Mouse (Mus musculus) megakaryocyte progenitor cell, adult 5-6 weeks (primary cell): ENCODE data around the gene Slc25a12. TPM values are rescaled to one million over a fixed set of nuclear protein-coding genes. Genes with fewer than 3 reads are reported as not detected.

Experiments used
- ATAC-seq: replicated peaks from 2 replicates; pipeline ENCODE4 v1.8.0; 2016; ENCODE audit warnings: mild to moderate bottlenecking, moderate TSS enrichment, inconsistent platforms; ENCODE audit not compliant: poor library complexity
- total RNA-seq, 2 experiments: library from RNA; stranded (forward) in 1 of 2; stranded (reverse) in 1 of 2; fragments of 157-497, 149-512 nt in 1 of 2; fragments of 200-1000 nt in 1 of 2; gene quantifications; 2 replicates each; pipeline versions ENCODE4 v1.2.3 to v1.2.4; 2015 to 2017

Slc25a12 gene
- total RNA-seq, 2 experiments from 2014 or later: 73.0 to 79.2 TPM

DNA sequence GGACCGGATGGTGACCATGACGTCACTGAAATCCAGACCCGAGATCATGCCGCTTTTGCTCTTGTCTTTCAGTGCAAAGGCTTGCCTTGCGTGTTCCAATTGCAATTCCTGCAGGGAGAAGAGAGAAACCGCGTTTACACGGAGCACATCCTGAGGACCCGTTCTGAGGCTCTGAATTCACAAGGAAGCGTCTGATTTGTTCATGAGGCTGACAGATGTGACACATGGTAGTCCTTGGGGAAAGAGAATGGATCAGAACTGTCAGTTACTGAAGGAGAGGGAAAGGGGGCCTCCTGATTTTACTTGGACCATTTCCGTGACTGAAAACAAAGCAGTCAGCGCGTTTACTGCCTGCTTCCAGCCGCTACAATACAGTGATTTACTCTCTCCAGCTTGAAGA lies 52.5 kb downstream of the Slc25a12 start:
- no peak for ATAC-seq

DNA sequence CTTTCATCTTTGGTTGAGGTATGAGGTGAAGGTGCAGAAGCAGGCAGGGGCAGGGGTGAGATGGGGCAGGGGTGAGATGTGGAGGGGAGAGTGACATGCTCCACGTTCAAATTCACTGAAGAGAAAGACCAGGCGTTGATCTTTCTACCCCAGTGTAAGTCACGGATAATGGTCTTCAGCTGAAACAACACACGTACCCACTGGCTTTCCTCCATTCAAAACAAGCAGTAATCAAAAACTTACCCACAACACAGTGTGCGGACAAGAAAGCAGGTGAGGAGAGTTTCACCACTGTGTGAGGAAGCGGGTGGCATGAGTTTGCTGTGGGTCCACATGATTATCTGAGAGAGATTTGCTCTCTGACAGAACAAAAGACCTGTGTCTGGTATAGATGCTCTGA lies 53.5 kb downstream of the Slc25a12 start:
- ATAC-seq: no peak

DNA sequence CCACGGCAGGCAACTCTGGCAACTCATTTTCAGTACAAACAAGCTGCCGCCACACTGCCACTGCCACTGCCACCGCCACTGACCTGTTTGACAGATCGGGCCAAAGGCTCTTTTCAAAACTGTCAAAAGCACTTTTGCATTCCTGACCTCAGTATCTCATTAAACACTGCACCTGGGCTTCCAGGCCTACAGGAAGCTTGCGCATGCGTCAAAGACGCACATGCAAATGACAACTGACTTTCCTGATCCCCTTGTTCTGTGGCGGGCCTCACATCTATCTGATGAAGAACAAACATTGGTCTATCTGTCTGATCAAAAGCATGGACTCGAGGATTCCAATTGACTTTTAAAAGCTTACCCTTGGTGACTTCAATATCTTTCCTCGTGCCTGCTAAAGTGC lies 55.5 kb downstream of the Slc25a12 start:
- no peak for ATAC-seq

DNA sequence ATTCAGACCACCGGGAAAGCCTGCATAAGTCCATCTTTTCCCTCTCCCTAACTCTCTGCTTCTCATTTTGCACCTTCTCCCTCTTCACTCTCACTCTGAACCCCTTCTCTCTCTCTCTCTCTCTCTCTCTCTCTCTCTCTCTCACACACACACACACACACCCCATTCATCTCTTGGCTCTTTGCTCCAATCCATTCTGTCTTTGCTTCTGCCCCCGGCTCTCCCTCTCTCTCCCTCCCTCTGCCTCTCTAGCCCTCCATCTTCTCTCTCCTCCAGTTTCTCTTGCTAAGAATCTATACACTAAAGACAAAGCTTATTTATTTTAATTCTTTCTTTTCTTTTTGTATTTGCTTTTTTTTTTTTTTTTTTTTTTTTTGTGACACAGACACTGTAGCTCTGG lies 57.8 kb downstream of the Slc25a12 start:
- ATAC-seq: no peak

DNA sequence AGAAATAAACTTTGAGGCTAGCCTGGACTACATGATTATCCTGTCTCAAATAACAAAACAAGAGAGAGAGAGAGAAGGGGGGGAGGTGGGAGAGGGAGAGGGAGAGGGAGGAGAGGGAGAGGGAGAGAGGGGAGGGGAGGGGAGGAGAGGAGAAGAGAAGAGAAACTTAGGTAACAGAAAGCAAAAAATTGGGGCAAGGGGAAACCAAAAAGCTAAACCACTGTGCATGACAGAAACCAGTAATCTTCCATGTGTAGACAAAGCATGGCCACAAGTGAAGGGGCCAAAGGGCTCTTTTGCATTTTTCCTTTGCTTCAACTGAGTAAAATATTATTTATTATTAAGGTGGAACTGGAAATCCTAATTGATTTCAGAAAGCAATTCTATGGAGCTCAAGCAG lies 61.2 kb downstream of the Slc25a12 start:
- no peak for ATAC-seq

DNA sequence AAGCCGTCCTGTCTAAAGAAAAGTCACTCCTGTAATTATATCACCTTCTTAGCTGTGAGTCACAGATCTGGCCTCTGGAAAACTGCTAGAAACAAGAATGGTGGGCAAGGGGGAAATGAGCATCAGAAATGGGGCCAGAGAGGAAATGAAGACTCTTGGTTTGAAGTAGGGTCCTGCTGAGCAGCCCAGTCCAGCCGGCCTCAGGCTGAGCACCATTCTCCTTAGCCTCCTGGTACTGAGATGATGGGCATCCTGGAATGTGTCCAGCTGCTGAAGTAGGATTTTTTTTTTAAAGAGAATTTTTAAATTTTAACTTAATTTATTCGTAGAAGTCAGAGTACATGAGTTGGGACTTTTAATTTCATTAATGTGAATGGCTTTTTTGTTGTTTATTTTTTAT lies 62.7 kb downstream of the Slc25a12 start:
- no peak for ATAC-seq

DNA sequence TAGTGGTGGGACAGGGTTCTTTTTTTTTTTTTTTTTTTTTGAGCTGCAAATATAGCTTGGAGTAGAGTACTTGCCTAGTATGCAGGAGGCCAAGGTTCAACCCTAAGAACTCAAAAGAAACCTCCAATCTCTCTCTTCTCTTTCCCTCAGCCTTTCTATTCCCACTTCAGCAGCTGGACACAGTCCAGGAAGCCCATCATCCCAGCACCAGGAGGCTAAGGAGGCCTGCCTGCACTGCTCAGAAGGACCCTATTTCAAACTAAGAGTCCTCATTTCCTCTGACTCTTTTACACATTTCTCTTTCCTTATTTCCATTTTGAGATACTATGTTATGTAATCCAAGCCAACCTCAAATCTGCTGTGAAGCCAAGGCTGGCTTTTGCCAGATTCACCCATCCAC lies 64.3 kb downstream of the Slc25a12 start:
- ATAC-seq: peak; percentile 26; the same call in 1 of the 2 replicates

DNA sequence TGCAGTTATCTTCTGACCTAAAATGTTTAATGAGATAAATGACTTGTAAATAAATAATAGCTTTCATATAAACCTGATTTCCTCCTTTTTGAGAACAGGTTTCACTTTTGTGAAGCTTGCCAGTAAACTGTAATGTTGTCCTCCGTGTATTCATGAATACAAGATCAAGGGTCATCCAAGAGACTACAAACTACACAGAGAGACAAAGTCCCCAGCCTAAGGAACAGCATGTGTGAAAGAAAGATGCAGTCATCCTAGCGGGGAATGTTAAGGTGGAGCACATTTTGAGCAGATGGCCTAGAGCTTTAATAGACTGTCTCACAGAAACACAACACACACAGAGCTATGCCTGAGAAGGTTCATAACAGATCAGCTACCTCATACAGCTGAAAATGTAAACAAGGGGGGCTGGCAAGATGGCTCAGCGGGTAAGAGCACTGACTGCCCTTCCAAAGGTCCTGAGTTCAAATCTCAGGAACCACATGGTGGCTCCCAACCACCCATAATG lies 65.3 kb downstream of the Slc25a12 start:
- no peak for ATAC-seq

DNA sequence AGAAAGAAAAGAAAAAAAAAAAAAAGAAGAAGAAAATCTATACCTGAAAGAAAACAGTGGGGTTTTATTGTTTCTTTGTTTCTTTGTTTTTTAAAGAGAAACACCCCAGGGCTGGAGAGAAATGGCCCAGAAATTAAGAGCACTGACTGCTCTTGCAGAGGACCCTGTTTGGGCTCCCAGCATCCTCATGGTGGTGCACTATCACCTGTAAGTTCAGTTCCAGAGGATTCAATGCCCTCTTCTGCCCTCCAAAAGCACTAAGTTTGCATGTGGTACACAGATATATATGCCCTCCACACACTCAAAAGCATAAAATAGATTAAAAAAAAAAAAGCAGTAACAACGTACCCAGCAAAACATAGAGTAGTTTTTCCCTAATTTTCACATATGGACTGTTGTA lies 68.8 kb downstream of the Slc25a12 start:
- ATAC-seq: no peak

DNA sequence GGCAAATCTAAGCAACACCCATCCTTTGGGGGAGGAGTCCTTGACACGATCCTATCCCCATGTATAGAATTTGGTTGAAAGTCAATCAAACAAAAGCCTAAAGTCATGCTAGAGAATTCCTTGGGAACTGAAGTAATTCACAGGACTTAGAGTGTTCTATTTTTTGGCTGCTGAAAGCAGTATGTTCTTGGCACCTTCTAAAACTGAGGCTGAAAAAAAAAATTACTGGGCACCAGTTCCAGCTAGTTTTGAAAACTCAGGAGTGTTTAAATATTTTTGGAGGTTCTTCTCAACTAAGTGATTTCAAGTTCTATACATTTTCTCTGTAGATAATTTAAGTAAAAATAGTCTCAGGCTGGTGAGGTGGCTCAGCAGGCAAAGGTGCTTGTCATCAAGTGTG lies 70.0 kb downstream of the Slc25a12 start:
- ATAC-seq: no peak

DNA sequence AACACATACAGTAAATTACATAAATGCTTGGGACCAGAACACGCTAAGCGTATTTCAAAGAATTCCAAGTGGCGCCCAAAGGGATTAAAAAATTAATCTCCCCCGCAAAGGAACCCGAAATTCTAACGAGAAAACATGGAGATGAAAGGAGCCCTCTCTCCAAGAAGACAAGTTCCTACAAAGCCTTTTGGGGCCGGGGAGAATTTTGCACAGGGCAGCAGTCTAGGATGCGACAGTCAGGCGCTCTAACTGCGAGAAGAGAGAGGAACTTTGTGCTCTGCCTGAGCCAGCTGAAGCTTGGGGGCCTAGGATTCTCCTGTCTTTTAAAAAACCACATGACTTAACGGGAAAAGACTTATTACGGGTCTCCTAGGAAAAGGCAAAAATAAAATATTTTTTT lies 71.7 kb downstream of the Slc25a12 start:
- ATAC-seq: no peak

DNA sequence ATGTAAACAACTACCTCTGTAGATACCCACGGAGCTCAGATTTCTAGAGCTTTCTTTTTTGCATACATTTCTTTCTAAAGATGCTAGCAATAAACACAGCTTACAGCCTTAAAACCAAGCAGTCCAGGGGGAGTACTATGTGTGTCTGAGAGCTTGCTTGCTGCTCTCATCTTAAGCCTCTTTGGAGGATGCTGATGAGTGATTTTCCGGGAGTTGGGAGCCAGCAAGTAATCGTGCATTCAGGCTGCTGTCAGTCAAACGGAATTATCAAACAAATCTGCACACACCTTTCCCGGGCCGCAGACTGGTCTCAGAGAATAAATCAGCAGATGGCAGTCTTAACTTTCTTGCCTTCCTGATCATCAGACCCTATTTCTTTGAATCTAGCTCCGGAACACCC lies 73.1 kb downstream of the Slc25a12 start:
- ATAC-seq: no peak

DNA sequence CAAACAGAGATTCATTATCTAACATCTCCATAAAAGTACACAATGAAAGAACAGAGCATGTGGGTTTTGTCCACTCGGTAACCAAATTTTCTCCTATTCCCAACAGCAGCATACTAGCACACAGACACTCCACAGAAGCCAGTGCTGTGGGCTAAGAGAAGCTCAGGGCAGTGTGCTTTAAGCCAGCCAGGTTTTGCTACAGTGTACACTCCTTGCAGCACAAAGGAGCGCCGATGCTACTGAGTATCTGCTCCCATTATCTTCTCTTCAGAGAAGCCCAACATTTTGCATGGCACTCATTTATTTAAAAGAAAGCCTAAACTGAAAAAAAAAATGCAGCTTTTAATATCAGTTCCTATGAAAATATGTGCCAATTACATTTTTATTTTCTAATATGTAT lies 73.6 kb downstream of the Slc25a12 start:
- no peak for ATAC-seq

DNA sequence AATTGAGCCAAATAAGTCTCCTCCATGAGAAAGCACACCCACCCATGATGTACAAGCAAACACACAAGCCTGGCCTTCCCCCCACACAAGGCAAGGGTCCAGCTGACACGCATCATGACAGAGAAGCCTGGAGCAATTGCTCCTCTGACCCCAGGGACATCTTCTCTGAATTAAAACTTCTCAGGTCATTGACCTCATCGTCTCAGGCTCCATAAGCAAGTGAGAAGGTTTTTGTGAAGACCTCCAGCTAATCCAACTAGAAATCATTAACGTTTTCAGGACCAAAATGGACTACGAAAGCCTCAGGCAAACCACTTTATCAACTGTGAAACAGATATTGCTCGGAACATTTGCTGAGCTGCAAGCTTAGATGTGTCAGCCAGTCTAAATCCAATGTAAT lies 76.0 kb downstream of the Slc25a12 start:
- no peak for ATAC-seq

DNA sequence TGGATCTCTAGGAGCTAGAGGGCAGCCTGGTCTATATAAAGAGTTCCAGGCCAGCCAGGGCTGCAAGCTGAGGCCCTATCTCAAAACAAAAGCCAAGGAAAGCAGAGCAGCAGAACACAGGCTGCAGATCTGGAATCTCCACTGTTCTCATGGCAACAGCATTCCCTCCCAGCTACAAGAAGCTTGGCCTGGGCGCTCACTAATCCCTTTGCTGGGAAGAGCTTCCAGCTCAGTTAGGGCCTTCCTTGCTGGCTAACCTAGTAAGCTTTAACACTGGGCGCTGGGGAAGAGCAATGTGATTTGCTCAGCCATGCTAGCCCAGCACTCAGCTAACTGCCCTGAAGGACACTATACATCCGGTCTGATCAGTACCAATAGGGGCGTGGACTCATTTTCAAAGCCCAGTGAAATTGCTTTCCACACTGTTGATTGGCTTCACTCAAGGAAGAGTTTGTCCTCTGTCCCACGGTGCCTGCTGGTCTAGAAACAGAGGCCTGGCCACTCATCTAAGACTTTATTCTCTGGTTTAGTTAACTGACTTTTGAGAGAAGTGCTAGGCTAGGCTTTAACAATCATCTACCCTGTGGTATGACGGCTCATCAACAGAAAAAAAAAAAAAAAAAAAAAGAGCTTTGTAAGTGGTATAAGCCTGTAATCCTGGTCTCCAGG lies 77.3 kb downstream of the Slc25a12 start:
- no peak for ATAC-seq

DNA sequence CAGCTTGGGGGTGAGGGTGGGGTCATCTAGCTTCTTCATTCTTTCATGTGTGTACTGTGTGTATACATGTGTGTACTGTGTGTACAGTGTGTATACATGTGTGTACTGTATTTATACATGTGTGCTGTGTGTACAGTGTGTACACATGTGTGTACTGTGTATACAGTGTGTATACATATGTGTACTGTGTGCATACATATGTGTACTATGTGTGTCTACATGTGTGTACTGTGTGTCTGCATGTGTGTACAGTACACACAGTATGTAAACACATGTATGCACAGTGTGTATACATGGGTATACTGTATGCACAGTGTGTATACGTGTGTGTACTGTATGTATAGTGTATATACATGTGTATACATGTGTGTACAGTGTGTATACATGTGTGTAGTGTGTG lies 85.6 kb downstream of the Slc25a12 start:
- ATAC-seq: no peak

DNA sequence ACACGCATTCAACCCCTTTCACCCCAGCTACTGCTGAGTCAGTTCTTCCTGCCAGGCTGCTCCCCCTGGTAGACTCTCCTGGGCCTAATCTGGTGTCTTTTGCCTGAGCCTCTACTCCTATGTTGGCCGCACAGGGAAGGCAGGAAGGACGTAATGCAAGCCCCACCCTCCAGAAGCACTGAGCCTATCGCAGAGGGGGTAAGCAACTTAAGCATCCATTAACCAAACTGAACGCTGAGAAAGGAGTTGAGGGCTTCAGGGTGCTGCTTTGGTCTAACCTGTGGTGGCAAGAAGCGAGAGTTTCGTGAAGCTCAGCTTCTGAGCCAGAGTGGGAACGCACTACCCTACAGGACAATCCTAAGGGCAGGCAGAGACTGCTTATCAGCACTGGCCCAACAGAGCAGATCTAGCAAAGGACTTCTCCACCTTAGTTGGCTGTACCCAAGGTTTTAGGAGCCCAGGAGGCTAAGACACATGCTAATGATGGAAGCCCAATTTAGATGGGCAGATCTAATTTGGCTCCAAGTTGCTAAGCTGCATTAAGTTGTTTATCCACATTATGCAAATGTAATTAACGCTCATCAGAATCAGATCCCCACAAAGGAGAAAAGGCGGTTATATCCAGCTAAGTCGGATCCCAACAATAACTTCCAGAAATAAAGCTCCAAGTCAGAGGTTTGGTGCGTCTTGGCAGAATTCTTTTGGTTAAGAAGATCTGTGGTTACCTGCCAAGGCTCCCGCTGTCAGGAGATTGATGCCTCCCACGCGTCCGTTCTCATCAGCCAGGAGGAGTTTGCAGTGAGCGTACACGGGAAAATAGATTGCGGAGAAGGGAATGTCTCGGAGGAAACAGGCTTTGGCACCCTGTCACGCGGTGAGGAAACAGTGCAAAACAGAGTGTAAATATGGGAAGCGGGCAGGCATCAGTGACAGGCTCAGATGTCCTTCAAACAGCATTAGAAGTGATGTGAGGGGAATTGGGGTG lies 88.5 kb downstream of the Slc25a12 start:
- no peak for ATAC-seq

DNA sequence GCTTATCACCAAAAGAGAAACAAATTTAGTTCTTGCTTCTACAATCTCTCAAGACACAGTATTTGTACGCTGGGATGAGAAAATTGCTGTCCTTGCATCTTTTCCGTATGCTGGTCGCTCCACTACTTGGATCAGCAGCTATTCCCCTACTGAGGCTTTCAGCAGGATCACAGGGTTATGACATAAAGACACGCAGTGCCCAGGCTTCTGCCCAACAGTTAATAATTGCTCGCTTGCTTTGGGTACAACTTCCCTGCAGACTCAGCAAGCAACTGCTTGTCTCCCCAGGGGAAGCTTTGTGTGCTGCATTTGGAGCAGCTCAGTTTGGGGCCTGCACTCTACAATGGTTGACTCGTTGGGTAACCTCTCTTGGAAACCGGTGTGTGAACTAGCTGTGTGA lies 91.8 kb downstream of the Slc25a12 start:
- no peak for ATAC-seq

DNA sequence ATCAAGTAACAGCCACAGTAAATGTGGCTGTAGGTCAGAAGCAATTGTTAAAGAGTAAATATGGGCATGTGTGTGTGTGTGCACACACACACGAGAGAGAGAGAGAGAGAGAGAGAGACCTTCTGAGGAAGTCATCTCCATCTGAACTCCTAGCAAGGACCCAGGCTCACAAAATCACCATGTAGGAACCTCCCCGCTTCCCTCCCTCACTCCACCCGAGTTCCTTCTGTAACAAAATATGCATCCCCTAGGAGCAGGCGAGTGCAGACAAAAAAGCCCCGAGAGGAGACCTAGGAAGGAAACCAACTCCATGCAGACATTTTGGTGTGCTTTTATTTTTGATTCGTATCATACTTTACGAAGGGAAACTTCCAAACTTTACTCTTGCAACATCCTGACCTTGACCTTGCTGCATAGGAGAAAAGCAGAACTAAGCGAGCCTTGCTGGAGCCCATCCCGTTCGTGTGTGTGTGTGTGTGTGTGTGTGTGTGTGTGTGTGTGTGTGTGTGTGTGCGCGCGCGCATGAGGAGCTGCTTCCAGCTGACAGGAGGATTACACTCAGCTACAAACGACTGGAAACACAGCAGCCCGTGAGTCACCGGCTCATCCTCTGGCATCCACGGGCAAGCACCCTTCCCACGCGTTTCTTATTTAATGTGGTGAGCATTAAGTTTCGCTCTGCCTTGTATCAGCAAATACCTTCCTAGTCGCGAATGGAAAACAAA lies 93.4 kb downstream of the Slc25a12 start:
- ATAC-seq: peak; percentile 80

DNA sequence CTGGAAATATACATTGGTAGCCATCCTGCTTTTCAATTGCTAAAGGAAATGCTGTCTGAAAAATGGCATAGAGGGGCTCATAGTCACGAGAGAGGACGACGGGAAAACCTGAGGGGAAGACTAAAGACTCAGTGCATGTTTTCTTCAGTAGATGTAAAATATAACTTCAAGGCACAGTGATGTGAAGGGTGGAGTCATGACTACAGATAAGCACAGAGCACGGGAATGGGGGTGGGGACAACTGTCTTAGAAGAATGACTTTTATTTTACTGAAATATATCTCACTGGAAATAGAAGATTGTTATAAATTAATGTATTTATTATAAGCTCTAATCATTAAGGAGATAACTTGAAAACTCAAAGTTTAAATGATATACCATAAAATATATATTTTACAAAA lies 97.5 kb downstream of the Slc25a12 start:
- ATAC-seq: peak; percentile 61

DNA sequence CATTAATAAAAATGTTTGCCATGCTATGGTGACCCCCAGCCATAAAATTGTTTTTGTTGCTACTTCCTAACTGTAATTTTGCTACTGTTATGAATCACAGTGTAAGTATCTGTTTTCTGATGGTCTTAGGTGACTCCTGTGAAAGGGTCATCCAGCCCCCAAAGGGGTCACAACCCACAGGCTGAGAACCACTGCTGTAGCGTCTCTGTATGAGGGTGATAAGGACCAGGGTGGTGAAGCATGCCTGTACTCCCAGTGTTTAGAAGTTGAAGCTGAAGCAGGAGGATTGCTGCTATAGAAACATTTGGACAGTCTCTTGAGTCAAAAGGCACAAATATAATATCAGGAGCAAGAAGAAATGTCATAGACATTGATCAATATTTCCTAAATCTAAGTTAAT lies 98.2 kb downstream of the Slc25a12 start:
- no peak for ATAC-seq
